Mouse (Mus musculus): Measurements from ENCODE around the gene Rnh1. TPM values are rescaled to one million over a fixed set of nuclear protein-coding genes. Genes with fewer than 3 reads are reported as not detected.
A peak's percentile ranks its signal among the peaks of the same experiment; 100 is the strongest.

Gene Rnh1
- polyA plus RNA-seq, 1 experiment from 2014 or later, result 116 TPM

DNA sequence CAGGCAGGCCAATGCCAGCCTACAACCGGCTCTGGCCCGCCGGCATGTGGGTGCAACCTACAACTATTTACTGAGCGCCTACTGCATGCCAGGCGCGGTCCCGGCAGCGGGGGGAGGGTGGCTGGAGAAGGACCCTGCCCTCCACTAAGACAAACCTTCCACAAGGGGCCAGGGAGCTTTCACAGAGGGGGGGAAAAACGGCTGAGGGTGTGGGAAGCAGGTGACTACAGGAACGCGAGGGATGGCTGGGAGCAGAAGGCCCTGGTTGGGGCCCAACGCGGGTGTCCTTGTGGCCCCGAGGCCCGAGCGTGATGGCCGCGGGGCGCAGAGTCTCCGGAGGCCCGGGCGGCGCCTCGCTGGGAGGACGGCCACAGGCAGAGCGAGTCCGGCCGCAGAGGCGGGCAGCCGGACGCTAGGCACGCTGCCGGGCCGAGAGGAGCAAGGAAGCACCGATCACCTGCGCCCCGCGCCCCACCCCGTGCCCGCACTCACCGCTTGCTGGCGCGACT is 20.7 kb upstream of the Rnh1 start:
- ATAC-seq (ENCODE audit: insufficient number of reproducible peaks, insufficient read depth, low FRiP score, low read depth), result no peak; the same call in 1 of the 2 replicates
- H3K4me1 ChIP-seq (ENCODE audit: control insufficient read depth in 2 of 2, insufficient read depth in 2 of 2, low read length in 2 of 2), result peaks cover 6 to 18% of the 10 kb centered on the region in 2 experiments; a peak in 3 of 4 replicates
- 0% methylated on average over 43 of the region's 43 CpGs for WGBS
- H3K36me3 ChIP-seq (ENCODE audit: control insufficient read depth, insufficient read depth, low read length), result peaks cover 37% of the 10 kb centered on the region
- peak overlapping the region; percentile 97 for H3K9ac ChIP-seq (ENCODE audit: low read length)
- peak overlapping the region; percentile 46 to 82; a peak in 3 of 4 replicates for H3K27ac ChIP-seq (replicated peaks in 1 of 2; ENCODE audit: control insufficient read depth in 1 of 2, insufficient read depth in 1 of 2, low read depth in 2 of 2, low read length in 2 of 2)
- H3K27me3 ChIP-seq (ENCODE audit: control insufficient read depth, insufficient read depth, low read length), result no peaks in the 10 kb centered on the region
- H3K4me2 ChIP-seq (ENCODE audit: low read length), result peak overlapping the region; percentile 100
- peak overlapping the region; percentile 75 to 83 for H3K4me3 ChIP-seq (ENCODE audit: control insufficient read depth in 1 of 2, insufficient read depth in 1 of 2, low read depth in 1 of 2, low read length in 2 of 2)
- no peaks in the 10 kb centered on the region for H3K9me3 ChIP-seq (ENCODE audit: control insufficient read depth, low read length)

DNA sequence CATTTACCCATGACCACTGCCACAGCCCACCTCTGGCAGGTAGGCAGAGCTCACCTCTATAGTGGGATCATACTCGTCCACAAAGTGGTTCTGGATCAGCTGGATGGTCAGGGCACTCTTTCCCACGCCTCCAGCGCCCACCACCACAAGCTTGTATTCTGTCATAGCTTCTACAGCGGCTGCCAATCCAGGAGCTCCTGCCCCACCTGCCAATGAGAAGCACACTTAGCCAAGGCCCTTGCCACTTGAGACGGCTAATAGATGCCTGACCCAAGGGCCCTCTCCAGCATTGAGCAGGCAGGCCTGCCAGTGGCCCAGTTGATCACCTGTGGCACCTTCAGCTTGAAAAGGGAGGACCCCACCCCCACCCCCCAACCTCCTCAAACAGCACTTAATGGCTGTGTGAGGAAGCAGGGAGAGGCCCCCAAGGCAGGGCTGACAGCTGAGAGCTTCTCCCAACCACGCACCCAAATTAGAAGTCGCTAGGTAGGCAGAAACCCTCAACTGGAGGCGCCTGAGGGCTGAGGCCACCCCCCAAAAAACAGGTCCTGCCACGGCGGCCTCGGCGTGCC is 20.2 kb upstream of the Rnh1 start:
- Histone ChIP-seq H3K9me3 (ENCODE audit: control insufficient read depth, low read length) (no peaks in the 10 kb centered on the region), H3K27ac (replicated peaks in 1 of 2; ENCODE audit: control insufficient read depth in 1 of 2, insufficient read depth in 1 of 2, low read depth in 2 of 2, low read length in 2 of 2) (peak overlapping the region in 1 of 2 experiments; percentile 82; a peak in 3 of 4 replicates), H3K9ac (ENCODE audit: low read length) (peak overlapping the region; percentile 97), H3K27me3 (ENCODE audit: control insufficient read depth, insufficient read depth, low read length) (no peaks in the 10 kb centered on the region), H3K4me1 (ENCODE audit: control insufficient read depth in 2 of 2, insufficient read depth in 2 of 2, low read length in 2 of 2) (peaks cover 6 to 18% of the 10 kb centered on the region in 2 experiments; a peak in 3 of 4 replicates), H3K4me3 (ENCODE audit: control insufficient read depth in 1 of 2, insufficient read depth in 1 of 2, low read depth in 1 of 2, low read length in 2 of 2) (peak overlapping the region; percentile 75 to 83), H3K4me2 (ENCODE audit: low read length) (peak overlapping the region; percentile 100), H3K36me3 (ENCODE audit: control insufficient read depth, insufficient read depth, low read length) (peaks cover 37% of the 10 kb centered on the region)
- ATAC-seq (ENCODE audit: insufficient number of reproducible peaks, insufficient read depth, low FRiP score, low read depth), result no peak
- WGBS, result 32% methylated on average over 12 of the region's 12 CpGs

DNA sequence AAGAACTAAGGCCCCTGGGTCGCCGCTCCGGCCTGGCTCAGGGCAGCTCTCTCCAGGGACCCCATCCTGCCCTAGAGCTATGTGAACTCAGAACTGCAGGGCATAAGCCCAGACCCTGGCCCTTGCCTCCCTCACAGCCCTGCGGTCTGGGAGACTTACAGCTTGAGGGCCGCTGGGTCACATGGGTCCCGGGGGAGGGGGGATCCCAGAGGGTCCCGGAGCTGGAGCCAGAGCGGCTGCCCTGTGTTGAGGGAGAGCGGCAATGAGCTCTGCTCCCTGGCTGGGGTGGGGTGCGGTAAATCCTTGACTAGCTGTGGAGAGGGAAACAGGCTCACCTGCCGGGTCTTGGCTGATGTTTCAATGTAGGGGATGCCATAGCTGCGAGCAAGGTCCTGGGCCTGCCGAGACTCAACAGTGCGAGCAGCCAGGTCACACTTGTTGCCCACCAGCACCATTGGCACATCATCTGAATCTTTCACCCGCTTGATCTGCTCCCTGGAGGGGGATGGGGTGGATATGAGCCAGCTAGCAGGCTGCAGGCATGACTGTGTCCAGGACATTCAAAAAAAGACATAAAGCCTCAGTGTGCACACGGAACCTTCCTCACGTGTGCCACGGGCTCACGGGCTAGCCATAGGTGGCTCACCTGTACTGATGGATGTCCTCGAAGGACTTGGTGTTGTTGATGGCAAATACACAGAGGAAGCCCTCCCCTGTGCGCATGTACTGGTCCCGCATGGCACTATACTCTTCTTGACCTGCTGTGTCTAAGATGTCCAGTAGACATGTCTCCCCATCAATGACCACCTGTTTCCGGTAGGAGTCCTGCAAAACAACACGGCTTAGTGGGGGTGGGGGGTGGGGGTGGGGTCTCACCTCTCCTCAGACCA is 19.4 kb upstream of the Rnh1 start:
- Histone ChIP-seq H3K9me3 (ENCODE audit: control insufficient read depth, low read length) (no peaks in the 10 kb centered on the region), H3K27me3 (ENCODE audit: control insufficient read depth, insufficient read depth, low read length) (no peaks in the 10 kb centered on the region), H3K9ac (ENCODE audit: low read length) (peak overlapping the region; percentile 97; the same call in 1 of the 2 replicates), H3K27ac (replicated peaks in 1 of 2; ENCODE audit: control insufficient read depth in 1 of 2, insufficient read depth in 1 of 2, low read depth in 2 of 2, low read length in 2 of 2) (no peak overlapping the region), H3K36me3 (ENCODE audit: control insufficient read depth, insufficient read depth, low read length) (peaks cover 37% of the 10 kb centered on the region), H3K4me2 (ENCODE audit: low read length) (peak overlapping the region; percentile 100), H3K4me1 (ENCODE audit: control insufficient read depth in 2 of 2, insufficient read depth in 2 of 2, low read length in 2 of 2) (peaks cover 6 to 18% of the 10 kb centered on the region in 2 experiments; a peak in 3 of 4 replicates), H3K4me3 (ENCODE audit: control insufficient read depth in 1 of 2, insufficient read depth in 1 of 2, low read depth in 1 of 2, low read length in 2 of 2) (peak overlapping the region in 1 of 2 experiments; percentile 83; a peak in 1 of 4 replicates)
- WGBS, result 88% methylated on average over 24 of the region's 24 CpGs
- no peak for ATAC-seq (ENCODE audit: insufficient number of reproducible peaks, insufficient read depth, low FRiP score, low read depth)

DNA sequence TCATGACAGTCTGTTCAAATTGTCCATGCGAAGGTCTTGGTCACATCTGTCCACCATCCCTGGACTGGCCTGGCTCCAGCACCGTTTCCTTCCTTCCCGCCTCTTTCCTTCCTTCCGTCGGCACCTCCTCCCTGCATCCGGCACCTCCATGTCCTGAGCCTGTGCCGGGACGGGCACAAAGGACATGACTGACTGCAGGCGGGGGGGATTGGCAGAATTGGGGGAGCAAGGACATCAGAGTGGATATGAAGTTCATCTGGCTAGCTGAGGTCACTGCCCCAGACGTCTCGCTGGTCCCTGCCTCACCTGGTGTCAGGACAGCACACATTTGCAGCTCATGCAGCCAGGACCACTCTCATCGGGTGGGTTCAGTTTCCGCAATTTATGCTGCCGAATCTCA is 18.4 kb upstream of the Rnh1 start:
- H3K4me3 ChIP-seq (ENCODE audit: control insufficient read depth in 1 of 2, insufficient read depth in 1 of 2, low read depth in 1 of 2, low read length in 2 of 2), result no peak overlapping the region
- no peak overlapping the region for H3K27ac ChIP-seq (replicated peaks in 1 of 2; ENCODE audit: control insufficient read depth in 1 of 2, insufficient read depth in 1 of 2, low read depth in 2 of 2, low read length in 2 of 2)
- peaks cover 6 to 18% of the 10 kb centered on the region in 2 experiments; a peak in 3 of 4 replicates for H3K4me1 ChIP-seq (ENCODE audit: control insufficient read depth in 2 of 2, insufficient read depth in 2 of 2, low read length in 2 of 2)
- no peaks in the 10 kb centered on the region for H3K9me3 ChIP-seq (ENCODE audit: control insufficient read depth, low read length)
- H3K27me3 ChIP-seq (ENCODE audit: control insufficient read depth, insufficient read depth, low read length), result no peaks in the 10 kb centered on the region
- H3K36me3 ChIP-seq (ENCODE audit: control insufficient read depth, insufficient read depth, low read length), result peaks cover 37% of the 10 kb centered on the region
- no peak overlapping the region for H3K9ac ChIP-seq (ENCODE audit: low read length)
- no peak overlapping the region for H3K4me2 ChIP-seq (ENCODE audit: low read length)
- 81% methylated on average over 14 of the region's 14 CpGs for WGBS
- no peak for ATAC-seq (ENCODE audit: insufficient number of reproducible peaks, insufficient read depth, low FRiP score, low read depth)

DNA sequence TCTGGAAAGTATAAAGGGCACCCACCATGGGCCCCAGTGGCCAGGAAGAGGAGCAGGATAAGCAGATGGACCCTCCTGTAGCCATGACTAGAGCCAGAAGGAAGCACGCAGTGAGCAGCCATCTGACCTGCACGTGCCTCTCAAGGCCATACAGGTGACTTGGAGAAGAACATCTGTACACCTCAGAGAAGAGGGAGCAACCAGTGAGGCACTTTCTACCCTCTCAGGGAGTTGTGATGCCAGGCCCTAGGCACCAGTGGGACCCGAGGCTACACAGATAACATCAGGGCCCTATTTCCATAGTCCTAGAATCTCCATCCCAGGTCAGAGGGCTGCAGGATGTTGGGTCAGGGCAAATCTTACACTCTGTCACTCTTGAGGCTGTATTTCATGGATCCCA is 17.6 kb upstream of the Rnh1 start:
- no peak overlapping the region for H3K27ac ChIP-seq (replicated peaks in 1 of 2; ENCODE audit: control insufficient read depth in 1 of 2, insufficient read depth in 1 of 2, low read depth in 2 of 2, low read length in 2 of 2)
- H3K4me2 ChIP-seq (ENCODE audit: low read length), result no peak overlapping the region
- no peaks in the 10 kb centered on the region for H3K27me3 ChIP-seq (ENCODE audit: control insufficient read depth, insufficient read depth, low read length)
- WGBS, result 84% methylated on average over 3 of the region's 3 CpGs
- H3K9me3 ChIP-seq (ENCODE audit: control insufficient read depth, low read length), result no peaks in the 10 kb centered on the region
- H3K9ac ChIP-seq (ENCODE audit: low read length), result no peak overlapping the region
- H3K4me3 ChIP-seq (ENCODE audit: control insufficient read depth in 1 of 2, insufficient read depth in 1 of 2, low read depth in 1 of 2, low read length in 2 of 2), result no peak overlapping the region
- H3K4me1 ChIP-seq (ENCODE audit: control insufficient read depth in 2 of 2, insufficient read depth in 2 of 2, low read length in 2 of 2), result peaks cover 6 to 17% of the 10 kb centered on the region in 2 experiments; a peak in 3 of 4 replicates
- no peak for ATAC-seq (ENCODE audit: insufficient number of reproducible peaks, insufficient read depth, low FRiP score, low read depth)
- peaks cover 37% of the 10 kb centered on the region for H3K36me3 ChIP-seq (ENCODE audit: control insufficient read depth, insufficient read depth, low read length)

DNA sequence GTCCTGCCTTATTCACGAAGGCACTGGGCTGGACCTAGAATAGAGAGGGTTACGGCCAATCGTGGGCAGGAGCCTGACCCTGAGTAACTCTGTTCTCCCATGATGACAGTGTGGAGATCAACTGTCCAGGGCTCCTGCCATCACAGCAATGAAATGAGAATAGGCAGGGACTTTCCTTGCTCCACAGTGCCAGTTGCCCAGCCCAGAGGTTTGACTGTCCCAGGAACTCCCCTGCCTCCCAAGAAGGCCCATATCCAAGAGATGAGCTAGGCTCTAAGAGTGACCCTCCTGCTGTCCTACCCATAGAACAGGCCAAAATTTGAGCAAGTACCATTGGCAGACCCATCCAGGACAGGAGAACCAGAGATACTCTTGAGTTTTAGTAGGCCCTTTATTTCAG is 16.1 kb upstream of the Rnh1 start:
- no peaks in the 10 kb centered on the region for H3K27me3 ChIP-seq (ENCODE audit: control insufficient read depth, insufficient read depth, low read length)
- no peak overlapping the region for H3K9ac ChIP-seq (ENCODE audit: low read length)
- H3K4me2 ChIP-seq (ENCODE audit: low read length), result no peak overlapping the region
- H3K4me1 ChIP-seq (ENCODE audit: control insufficient read depth in 2 of 2, insufficient read depth in 2 of 2, low read length in 2 of 2), result peaks cover 4 to 14% of the 10 kb centered on the region in 2 experiments; a peak in 3 of 4 replicates
- H3K27ac ChIP-seq (replicated peaks in 1 of 2; ENCODE audit: control insufficient read depth in 1 of 2, insufficient read depth in 1 of 2, low read depth in 2 of 2, low read length in 2 of 2), result no peak overlapping the region
- 86% methylated on average over 3 of the region's 3 CpGs for WGBS
- H3K9me3 ChIP-seq (ENCODE audit: control insufficient read depth, low read length), result no peaks in the 10 kb centered on the region
- H3K36me3 ChIP-seq (ENCODE audit: control insufficient read depth, insufficient read depth, low read length), result peaks cover 37% of the 10 kb centered on the region
- H3K4me3 ChIP-seq (ENCODE audit: control insufficient read depth in 1 of 2, insufficient read depth in 1 of 2, low read depth in 1 of 2, low read length in 2 of 2), result no peak overlapping the region
- ATAC-seq (ENCODE audit: insufficient number of reproducible peaks, insufficient read depth, low FRiP score, low read depth), result no peak

DNA sequence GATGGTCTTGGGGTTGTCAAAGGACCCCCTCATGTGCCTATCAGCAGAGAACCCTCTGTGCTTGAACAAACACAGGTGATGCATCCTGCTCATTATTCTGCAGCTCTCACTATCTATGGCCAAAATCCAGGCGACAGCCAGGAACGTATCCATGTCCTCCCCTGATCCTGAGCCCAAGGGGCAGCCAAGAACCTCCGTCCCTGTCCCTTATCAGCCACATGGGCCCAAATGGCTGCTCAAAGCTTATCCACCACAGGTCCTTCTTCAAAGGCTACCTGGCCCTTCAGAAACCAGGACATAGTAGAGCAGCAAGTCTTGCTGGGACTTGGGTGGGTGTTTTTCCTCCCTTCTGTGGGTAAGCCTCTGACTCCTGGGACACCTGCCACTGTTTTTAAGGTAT is 15.5 kb upstream of the Rnh1 start:
- WGBS, result 60% methylated on average over 3 of the region's 3 CpGs
- no peak for ATAC-seq (ENCODE audit: insufficient number of reproducible peaks, insufficient read depth, low FRiP score, low read depth)

More for the DNA sequence above, 15.5 kb upstream of the Rnh1 start:
- Histone ChIP-seq H3K9me3 (ENCODE audit: control insufficient read depth, low read length) (no peaks in the 10 kb centered on the region), H3K27me3 (ENCODE audit: control insufficient read depth, insufficient read depth, low read length) (no peaks in the 10 kb centered on the region), H3K36me3 (ENCODE audit: control insufficient read depth, insufficient read depth, low read length) (peaks cover 37% of the 10 kb centered on the region), H3K4me2 (ENCODE audit: low read length) (no peak overlapping the region), H3K4me1 (ENCODE audit: control insufficient read depth in 2 of 2, insufficient read depth in 2 of 2, low read length in 2 of 2) (peaks cover 4 to 14% of the 10 kb centered on the region in 2 experiments; a peak in 3 of 4 replicates), H3K9ac (ENCODE audit: low read length) (no peak overlapping the region), H3K4me3 (ENCODE audit: control insufficient read depth in 1 of 2, insufficient read depth in 1 of 2, low read depth in 1 of 2, low read length in 2 of 2) (no peak overlapping the region), H3K27ac (replicated peaks in 1 of 2; ENCODE audit: control insufficient read depth in 1 of 2, insufficient read depth in 1 of 2, low read depth in 2 of 2, low read length in 2 of 2) (no peak overlapping the region)
